Mouse (Mus musculus): ENCODE measurements around the gene Sos2.

The Sos2 gene

GRCm38 (mm10) chr12:69681566-69682061 is at the start of gene Sos2:
Sos2 (minus strand) TSS chr12:69681852.
- no peak for DNase-seq (ENCODE audit: low spot score)

GRCm38 (mm10) chr12:69730306-69730705 is 48.7 kb upstream of the Sos2 start:
- no peak for DNase-seq (ENCODE audit: low spot score)

- no peak for DNase-seq (ENCODE audit: low spot score)
Measured at GRCm38 (mm10) chr12:69729246-69729645, 47.6 kb upstream of the Sos2 start.

- DNase-seq (ENCODE audit: low spot score): peak; percentile 98
Measured at GRCm38 (mm10) chr12:69724711-69725460, 43.2 kb upstream of the Sos2 start, which contains the start of the genes L2hgdh and Atp5s. L2hgdh (minus strand) TSS chr12:69724873. Atp5s (plus strand) TSS chr12:69724950.

- DNase-seq (ENCODE audit: low spot score): peak; percentile 37
Measured at GRCm38 (mm10) chr12:69724018-69724710, 42.5 kb upstream of the Sos2 start.

GRCm38 (mm10) chr12:69723376-69723775 is 41.7 kb upstream of the Sos2 start:
- DNase-seq (ENCODE audit: low spot score): no peak

- DNase-seq (ENCODE audit: low spot score): no peak
Measured at GRCm38 (mm10) chr12:69722857-69723256, 41.2 kb upstream of the Sos2 start.

- no peak for DNase-seq (ENCODE audit: low spot score)
Measured at GRCm38 (mm10) chr12:69713628-69714027, 32.0 kb upstream of the Sos2 start.

- no peak for DNase-seq (ENCODE audit: low spot score)
Measured at GRCm38 (mm10) chr12:69704799-69705458, 23.3 kb upstream of the Sos2 start.

- DNase-seq (ENCODE audit: low spot score): no peak
Measured at GRCm38 (mm10) chr12:69698352-69698751, 16.7 kb upstream of the Sos2 start.

GRCm38 (mm10) chr12:69696746-69697145 is 15.1 kb upstream of the Sos2 start:
- DNase-seq (ENCODE audit: low spot score): peak; percentile 65

GRCm38 (mm10) chr12:69693471-69693870 is 11.8 kb upstream of the Sos2 start:
- no peak for DNase-seq (ENCODE audit: low spot score)

GRCm38 (mm10) chr12:69690714-69691113 is 9.1 kb upstream of the Sos2 start:
- DNase-seq (ENCODE audit: low spot score): no peak

GRCm38 (mm10) chr12:69689094-69689493 is 7.4 kb upstream of the Sos2 start:
- no peak for DNase-seq (ENCODE audit: low spot score)

GRCm38 (mm10) chr12:69688368-69688767 is 6.7 kb upstream of the Sos2 start:
- no peak for DNase-seq (ENCODE audit: low spot score)

- peak; percentile 92 for DNase-seq (ENCODE audit: low spot score)
Measured at GRCm38 (mm10) chr12:69683537-69683936, 1.9 kb upstream of the Sos2 start.

GRCm38 (mm10) chr12:69682788-69683419 is 1.3 kb upstream of the Sos2 start:
- peak; percentile 29 for DNase-seq (ENCODE audit: low spot score)

- DNase-seq (ENCODE audit: low spot score): peak; percentile 94
Measured at GRCm38 (mm10) chr12:69682065-69682787, 574 bp upstream of the Sos2 start.

- DNase-seq (ENCODE audit: low spot score): peak; percentile 65
Measured at GRCm38 (mm10) chr12:69680635-69681565, 752 bp downstream of the Sos2 start.

GRCm38 (mm10) chr12:69676157-69676556 is 5.5 kb downstream of the Sos2 start:
- DNase-seq (ENCODE audit: low spot score): no peak
